Mouse (Mus musculus): ENCODE data around the gene Mis18a. TPM values are rescaled to one million over a fixed set of nuclear protein-coding genes. Genes with fewer than 3 reads are reported as not detected.

Mis18a gene
- polyA plus RNA-seq, 1 experiment from 2014 or later: 26.6 TPM

DNA sequence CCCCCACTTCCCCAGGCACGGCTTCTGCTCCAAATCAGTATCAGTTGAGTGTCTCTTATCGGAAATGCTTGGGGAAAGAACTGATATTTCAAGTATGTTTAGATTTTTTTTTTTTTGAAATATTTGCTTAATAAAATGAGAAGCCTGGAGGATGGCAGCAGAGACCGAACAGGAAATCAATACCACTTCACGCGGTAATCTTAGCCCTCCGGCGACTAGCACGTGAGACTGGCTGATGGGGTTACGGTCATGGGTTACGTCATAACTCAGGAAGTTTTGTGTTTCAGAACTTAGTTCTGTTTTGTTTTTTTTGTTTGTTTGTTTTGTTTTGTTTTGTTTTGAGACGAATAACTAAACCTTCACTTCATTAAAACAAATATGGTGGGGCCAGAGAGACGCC, 16.9 kb downstream of the Mis18a start:
- H3K9me3 ChIP-seq (replicated peaks; ENCODE audit: control insufficient read depth, low read length, poor library complexity, severe bottlenecking): no peaks in the 10 kb centered on the region
- WGBS: 52% methylated on average over 12 of the region's 12 CpGs
- H3K4me1 ChIP-seq (ENCODE audit: control insufficient read depth, insufficient read depth, low read length): peaks cover 28% of the 10 kb centered on the region
- H3K4me2 ChIP-seq (ENCODE audit: low read length): peak overlapping the region; percentile 57
- H3K36me3 ChIP-seq (ENCODE audit: control insufficient read depth, insufficient read depth, low read length): no peaks in the 10 kb centered on the region
- peak overlapping the region; percentile 27 for H3K4me3 ChIP-seq (ENCODE audit: low read depth, low read length)
- no peaks in the 10 kb centered on the region for H3K27me3 ChIP-seq (ENCODE audit: control insufficient read depth, insufficient read depth, low read depth, low read length)
- peak overlapping the region; percentile 54 for H3K9ac ChIP-seq (ENCODE audit: low read depth, low read length)
- peak overlapping the region; percentile 83 for H3K27ac ChIP-seq (ENCODE audit: low read length)
- no peak for ATAC-seq

DNA sequence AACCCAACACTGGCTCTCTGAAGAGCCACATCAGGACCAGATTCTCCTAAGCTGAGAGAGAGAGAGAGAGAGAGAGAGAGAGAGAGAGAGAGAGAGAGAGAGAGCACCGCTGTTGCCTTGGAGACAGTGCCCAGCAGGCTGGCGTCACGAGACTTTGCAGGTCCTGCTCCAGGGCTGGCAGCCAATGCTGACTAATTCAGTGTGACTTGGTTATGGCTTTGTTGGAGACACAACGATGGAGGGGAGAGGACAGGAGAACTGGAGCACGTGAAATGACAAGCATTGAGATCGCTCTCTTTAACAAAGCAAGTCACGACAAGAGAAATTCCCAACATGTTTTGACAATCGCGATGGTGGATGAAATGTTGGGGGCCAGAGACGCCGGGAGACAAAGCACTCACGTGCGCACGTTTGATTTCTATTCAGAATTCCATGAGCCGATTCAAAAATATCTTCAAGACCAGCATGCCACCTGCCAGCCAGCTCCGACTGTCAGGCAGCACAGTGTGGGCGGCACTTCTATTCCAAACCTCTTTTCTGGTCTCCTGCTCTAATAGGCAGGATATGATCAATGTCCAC, 17.4 kb downstream of the Mis18a start:
- H3K4me3 ChIP-seq (ENCODE audit: low read depth, low read length): peak overlapping the region; percentile 27
- peak; percentile 94 for ATAC-seq
- peak overlapping the region; percentile 83 for H3K27ac ChIP-seq (ENCODE audit: low read length)
- H3K9ac ChIP-seq (ENCODE audit: low read depth, low read length): peak overlapping the region; percentile 54
- no peaks in the 10 kb centered on the region for H3K36me3 ChIP-seq (ENCODE audit: control insufficient read depth, insufficient read depth, low read length)
- H3K4me1 ChIP-seq (ENCODE audit: control insufficient read depth, insufficient read depth, low read length): peaks cover 28% of the 10 kb centered on the region
- no peaks in the 10 kb centered on the region for H3K9me3 ChIP-seq (replicated peaks; ENCODE audit: control insufficient read depth, low read length, poor library complexity, severe bottlenecking)
- H3K4me2 ChIP-seq (ENCODE audit: low read length): peak overlapping the region; percentile 57
- 4% methylated on average over 17 of the region's 17 CpGs for WGBS
- no peaks in the 10 kb centered on the region for H3K27me3 ChIP-seq (ENCODE audit: control insufficient read depth, insufficient read depth, low read depth, low read length)

DNA sequence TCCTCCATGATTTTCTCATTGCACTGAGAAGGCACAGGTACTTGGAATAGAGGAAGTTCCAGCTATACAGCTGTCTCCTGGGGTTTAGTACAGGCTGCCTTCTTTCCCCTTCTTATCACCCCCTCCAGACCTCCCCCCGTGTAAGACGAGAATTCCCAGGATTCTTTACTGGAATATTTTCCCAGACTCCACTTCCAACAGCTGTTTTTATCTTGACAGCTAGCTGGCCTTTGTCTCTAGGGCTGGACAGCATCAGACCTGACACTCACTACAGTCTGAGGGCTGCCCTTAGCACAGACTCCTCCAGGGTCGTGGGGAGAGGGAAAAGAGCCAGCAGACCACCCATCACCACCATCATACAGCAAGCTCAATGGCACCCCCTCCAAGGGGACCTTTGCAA, 20.9 kb downstream of the Mis18a start:
- no peak for ATAC-seq
- no peak overlapping the region for H3K27ac ChIP-seq (ENCODE audit: low read length)
- no peaks in the 10 kb centered on the region for H3K36me3 ChIP-seq (ENCODE audit: control insufficient read depth, insufficient read depth, low read length)
- no peak overlapping the region for H3K4me3 ChIP-seq (ENCODE audit: low read depth, low read length)
- H3K4me2 ChIP-seq (ENCODE audit: low read length): no peak overlapping the region
- H3K27me3 ChIP-seq (ENCODE audit: control insufficient read depth, insufficient read depth, low read depth, low read length): no peaks in the 10 kb centered on the region
- H3K9ac ChIP-seq (ENCODE audit: low read depth, low read length): no peak overlapping the region
- peaks cover 21% of the 10 kb centered on the region for H3K4me1 ChIP-seq (ENCODE audit: control insufficient read depth, insufficient read depth, low read length)
- H3K9me3 ChIP-seq (replicated peaks; ENCODE audit: control insufficient read depth, low read length, poor library complexity, severe bottlenecking): no peaks in the 10 kb centered on the region
- WGBS: 52% methylated on average over 3 of the region's 3 CpGs

DNA sequence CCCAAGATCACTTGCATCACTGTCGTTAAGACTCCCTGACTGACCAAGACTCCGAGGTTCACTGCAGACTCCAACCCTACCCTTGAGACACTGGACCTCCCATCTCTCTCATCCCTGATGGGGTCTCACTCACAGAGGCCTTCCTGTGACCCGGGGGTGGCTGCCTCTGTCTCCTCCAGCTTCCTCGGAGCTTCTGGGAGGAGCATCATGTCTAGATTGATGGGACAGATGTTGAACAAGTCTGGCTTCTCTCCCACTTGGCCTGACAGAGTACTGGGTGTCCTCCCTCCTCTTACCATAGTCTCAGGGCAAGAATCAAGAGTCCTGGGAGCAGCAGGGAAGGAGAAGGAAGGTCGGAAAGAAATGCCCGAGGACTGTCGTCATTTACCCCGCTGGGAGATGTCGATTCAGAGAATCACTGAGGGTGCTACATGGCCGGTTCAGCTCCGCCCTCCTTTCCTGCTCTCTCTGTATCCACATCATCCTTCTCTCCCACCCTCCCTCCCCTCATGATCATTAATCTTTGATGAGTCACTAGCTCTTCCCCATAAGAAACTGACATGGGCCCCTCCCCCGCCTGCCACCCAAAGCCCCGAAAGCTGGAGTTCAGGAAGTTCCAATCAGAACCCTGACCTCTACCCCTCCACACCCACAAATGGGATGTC, 22.9 kb downstream of the Mis18a start:
- Histone ChIP-seq H3K9ac (ENCODE audit: low read depth, low read length) (no peak overlapping the region), H3K4me2 (ENCODE audit: low read length) (no peak overlapping the region), H3K9me3 (replicated peaks; ENCODE audit: control insufficient read depth, low read length, poor library complexity, severe bottlenecking) (no peaks in the 10 kb centered on the region), H3K4me1 (ENCODE audit: control insufficient read depth, insufficient read depth, low read length) (peaks cover 9% of the 10 kb centered on the region), H3K27me3 (ENCODE audit: control insufficient read depth, insufficient read depth, low read depth, low read length) (no peaks in the 10 kb centered on the region), H3K27ac (ENCODE audit: low read length) (no peak overlapping the region), H3K4me3 (ENCODE audit: low read depth, low read length) (no peak overlapping the region), H3K36me3 (ENCODE audit: control insufficient read depth, insufficient read depth, low read length) (no peaks in the 10 kb centered on the region)
- ATAC-seq: no peak
- 89% methylated on average over 13 of the region's 13 CpGs for WGBS

DNA sequence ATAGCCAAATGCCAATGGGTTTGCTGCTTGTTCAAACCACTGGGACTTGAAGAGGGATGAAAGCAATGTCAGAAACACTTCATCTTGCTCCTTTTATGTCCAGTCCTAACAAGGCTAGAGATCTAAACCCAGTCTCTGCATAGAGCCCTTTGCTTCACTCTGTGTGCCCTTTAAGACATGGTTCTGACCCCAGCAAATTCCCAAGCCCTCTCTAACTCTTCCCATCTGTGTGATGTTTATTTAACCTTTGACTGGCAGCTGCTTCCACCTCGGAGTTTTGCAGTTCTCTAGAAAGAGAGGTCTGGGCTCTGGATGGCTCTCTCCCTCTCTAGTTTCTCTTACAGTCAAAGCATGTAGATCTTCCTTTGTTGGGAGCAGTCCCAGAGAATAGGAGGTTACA, 23.6 kb downstream of the Mis18a start:
- Histone ChIP-seq H3K9me3 (replicated peaks; ENCODE audit: control insufficient read depth, low read length, poor library complexity, severe bottlenecking) (no peaks in the 10 kb centered on the region), H3K27ac (ENCODE audit: low read length) (no peak overlapping the region), H3K9ac (ENCODE audit: low read depth, low read length) (no peak overlapping the region), H3K4me1 (ENCODE audit: control insufficient read depth, insufficient read depth, low read length) (peaks cover 4% of the 10 kb centered on the region; the same call in 1 of the 2 replicates), H3K27me3 (ENCODE audit: control insufficient read depth, insufficient read depth, low read depth, low read length) (no peaks in the 10 kb centered on the region), H3K4me3 (ENCODE audit: low read depth, low read length) (no peak overlapping the region), H3K4me2 (ENCODE audit: low read length) (no peak overlapping the region), H3K36me3 (ENCODE audit: control insufficient read depth, insufficient read depth, low read length) (no peaks in the 10 kb centered on the region)
- no peak for ATAC-seq
- 15% methylated on average over 1 of the region's 1 CpGs for WGBS

DNA sequence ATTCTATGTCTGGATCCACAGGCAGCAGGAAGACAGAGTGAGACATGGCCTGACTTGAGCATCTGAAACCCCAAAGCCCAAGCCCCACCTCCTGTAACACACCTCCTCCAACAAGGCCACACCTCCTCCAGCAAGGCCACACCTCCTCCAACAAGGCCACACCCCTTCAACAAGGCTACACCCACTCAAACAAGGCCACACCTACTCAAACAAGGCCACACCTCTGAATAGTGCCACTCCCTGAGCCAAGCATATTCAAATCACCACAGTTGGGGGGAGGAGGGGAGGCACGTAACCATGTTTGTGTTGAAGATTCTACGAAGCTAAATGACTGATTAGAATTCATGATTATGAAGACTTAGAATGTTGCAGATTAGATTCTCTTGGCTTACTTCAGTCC, 25.7 kb downstream of the Mis18a start:
- Histone ChIP-seq H3K27ac (ENCODE audit: low read length) (no peak overlapping the region), H3K4me2 (ENCODE audit: low read length) (no peak overlapping the region), H3K9ac (ENCODE audit: low read depth, low read length) (no peak overlapping the region), H3K9me3 (replicated peaks; ENCODE audit: control insufficient read depth, low read length, poor library complexity, severe bottlenecking) (no peaks in the 10 kb centered on the region), H3K4me1 (ENCODE audit: control insufficient read depth, insufficient read depth, low read length) (no peaks in the 10 kb centered on the region), H3K36me3 (ENCODE audit: control insufficient read depth, insufficient read depth, low read length) (no peaks in the 10 kb centered on the region), H3K4me3 (ENCODE audit: low read depth, low read length) (no peak overlapping the region), H3K27me3 (ENCODE audit: control insufficient read depth, insufficient read depth, low read depth, low read length) (no peaks in the 10 kb centered on the region)
- 89% methylated on average over 2 of the region's 2 CpGs for WGBS
- ATAC-seq: no peak

DNA sequence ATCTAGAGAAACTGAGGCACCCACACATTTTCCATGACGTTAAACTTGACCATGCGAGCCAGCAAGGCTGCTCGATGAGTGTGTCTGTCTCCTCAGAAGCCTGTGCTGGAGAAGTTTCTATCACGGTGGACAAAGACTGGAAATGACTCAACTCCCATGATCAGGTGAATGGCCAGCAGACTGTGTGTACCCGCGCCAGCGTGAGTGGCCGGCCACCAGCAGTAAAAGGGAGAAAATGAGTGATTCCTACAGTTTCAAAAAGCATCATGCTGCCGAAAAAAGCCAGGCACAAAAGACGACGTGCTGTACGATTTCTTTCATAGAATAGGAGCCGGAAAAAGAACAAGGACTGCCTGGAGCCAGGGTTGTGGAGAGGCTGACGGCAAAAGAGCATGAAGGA, 27.8 kb downstream of the Mis18a start:
- Histone ChIP-seq H3K9me3 (replicated peaks; ENCODE audit: control insufficient read depth, low read length, poor library complexity, severe bottlenecking) (no peaks in the 10 kb centered on the region), H3K4me1 (ENCODE audit: control insufficient read depth, insufficient read depth, low read length) (no peaks in the 10 kb centered on the region), H3K27me3 (ENCODE audit: control insufficient read depth, insufficient read depth, low read depth, low read length) (no peaks in the 10 kb centered on the region), H3K9ac (ENCODE audit: low read depth, low read length) (no peak overlapping the region), H3K4me3 (ENCODE audit: low read depth, low read length) (no peak overlapping the region), H3K36me3 (ENCODE audit: control insufficient read depth, insufficient read depth, low read length) (no peaks in the 10 kb centered on the region), H3K27ac (ENCODE audit: low read length) (no peak overlapping the region), H3K4me2 (ENCODE audit: low read length) (no peak overlapping the region)
- no peak for ATAC-seq
- 74% methylated on average over 14 of the region's 14 CpGs for WGBS

DNA sequence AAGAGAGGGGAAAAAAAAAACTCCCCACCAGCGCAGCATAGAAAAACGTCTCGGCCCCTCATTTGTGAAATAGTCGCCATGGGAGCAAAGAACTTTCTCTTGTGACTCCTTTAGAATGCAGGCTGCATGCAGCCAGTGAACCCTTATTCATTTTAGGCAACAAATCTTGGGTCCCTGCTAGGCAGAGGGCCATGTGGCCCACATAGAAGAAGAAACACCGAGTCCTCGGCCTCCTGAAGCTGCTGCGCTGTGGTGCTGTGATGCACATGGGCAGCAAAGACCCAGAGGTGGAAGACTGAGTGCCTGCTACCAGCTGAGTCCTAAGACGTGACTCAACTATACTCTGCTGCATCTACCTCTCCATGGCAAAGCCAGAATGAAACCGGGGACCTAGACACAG, 30.9 kb downstream of the Mis18a start:
- 55% methylated on average over 9 of the region's 9 CpGs for WGBS
- no peaks in the 10 kb centered on the region for H3K27me3 ChIP-seq (ENCODE audit: control insufficient read depth, insufficient read depth, low read depth, low read length)
- H3K4me2 ChIP-seq (ENCODE audit: low read length): no peak overlapping the region
- no peaks in the 10 kb centered on the region for H3K9me3 ChIP-seq (replicated peaks; ENCODE audit: control insufficient read depth, low read length, poor library complexity, severe bottlenecking)
- H3K9ac ChIP-seq (ENCODE audit: low read depth, low read length): no peak overlapping the region
- no peak overlapping the region for H3K27ac ChIP-seq (ENCODE audit: low read length)
- no peak for ATAC-seq
- H3K4me1 ChIP-seq (ENCODE audit: control insufficient read depth, insufficient read depth, low read length): 0 out of 2 replicates have a peak, but pooled peaks cover 3% of the 10 kb centered on the region
- no peaks in the 10 kb centered on the region for H3K36me3 ChIP-seq (ENCODE audit: control insufficient read depth, insufficient read depth, low read length)
- no peak overlapping the region for H3K4me3 ChIP-seq (ENCODE audit: low read depth, low read length)

DNA sequence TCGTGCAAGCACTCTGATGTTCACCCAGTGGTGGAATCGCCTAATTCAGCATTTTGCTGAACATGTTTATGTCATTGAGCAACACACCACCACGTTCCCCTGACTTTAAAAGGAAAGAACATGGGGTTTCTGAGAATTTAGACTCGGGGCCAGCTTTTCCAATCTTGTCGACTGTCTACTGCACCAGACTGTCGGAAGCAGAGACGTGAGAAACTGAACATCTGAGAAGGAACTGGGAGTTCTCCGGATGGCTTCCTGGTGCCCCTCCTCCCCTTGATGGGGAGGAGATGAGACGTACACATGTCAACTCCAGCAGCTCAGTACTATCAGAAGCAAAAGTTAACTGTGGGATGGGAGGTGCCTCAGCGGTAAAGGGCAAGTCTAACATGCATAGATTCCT, 32.1 kb downstream of the Mis18a start:
- 87% methylated on average over 10 of the region's 10 CpGs for WGBS
- no peak for ATAC-seq
- Histone ChIP-seq H3K9me3 (replicated peaks; ENCODE audit: control insufficient read depth, low read length, poor library complexity, severe bottlenecking) (no peaks in the 10 kb centered on the region), H3K4me3 (ENCODE audit: low read depth, low read length) (no peak overlapping the region), H3K27ac (ENCODE audit: low read length) (no peak overlapping the region), H3K9ac (ENCODE audit: low read depth, low read length) (no peak overlapping the region), H3K4me2 (ENCODE audit: low read length) (no peak overlapping the region), H3K36me3 (ENCODE audit: control insufficient read depth, insufficient read depth, low read length) (no peaks in the 10 kb centered on the region), H3K27me3 (ENCODE audit: control insufficient read depth, insufficient read depth, low read depth, low read length) (no peaks in the 10 kb centered on the region), H3K4me1 (ENCODE audit: control insufficient read depth, insufficient read depth, low read length) (0 out of 2 replicates have a peak, but pooled peaks cover 3% of the 10 kb centered on the region)
